Mouse (Mus musculus): ENCODE data around the gene 1700025G04Rik. TPM values are rescaled to one million over a fixed set of nuclear protein-coding genes. Genes with fewer than 3 reads are reported as not detected.
A peak's percentile ranks its signal among the peaks of the same experiment; 100 is the strongest.

The 1700025G04Rik gene
- total and polyA plus RNA-seq, 2 experiments = 0.39 to 1.1 TPM

DNA sequence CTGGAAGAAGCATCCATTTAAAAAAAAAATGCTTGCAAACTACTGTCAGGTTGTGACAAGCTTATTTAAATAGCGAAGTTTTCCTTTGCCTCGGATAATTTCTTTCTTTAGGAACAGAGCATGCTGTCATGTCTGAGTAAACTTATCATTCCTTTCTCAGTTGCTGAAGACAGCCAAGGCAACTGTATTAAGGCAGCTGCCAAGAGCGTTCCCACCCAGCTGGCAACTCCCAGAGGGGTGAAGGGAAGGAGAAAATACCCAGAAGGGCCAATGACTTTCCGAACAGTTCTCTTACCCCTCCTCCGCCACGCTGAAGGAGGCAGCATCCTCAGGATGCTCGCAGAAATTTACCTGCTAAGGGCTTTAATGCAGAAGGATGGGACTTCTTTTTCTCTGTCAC, 164.2 kb downstream of the 1700025G04Rik start:
- WGBS = 78% methylated on average over 7 of the region's 7 CpGs
- no peaks in the 10 kb centered on the region for H3K27me3 ChIP-seq (ENCODE audit: control insufficient read depth, insufficient read depth, low read length)
- H3K79me2 ChIP-seq (ENCODE audit: control insufficient read depth, insufficient read depth, low read length) = no peaks in the 10 kb centered on the region
- H3K4me1 ChIP-seq (ENCODE audit: control insufficient read depth, insufficient read depth, low read length) = no peaks in the 10 kb centered on the region
- H3K36me3 ChIP-seq (ENCODE audit: control insufficient read depth, insufficient read depth, low read length) = no peaks in the 10 kb centered on the region
- peak; percentile 5 for DNase-seq (ENCODE audit: extremely low read depth, low read depth, low spot score)
- H3K27ac ChIP-seq (replicated peaks; ENCODE audit: insufficient read depth, low read depth, low read length) = no peak overlapping the region
- no peak overlapping the region for H3K9ac ChIP-seq (ENCODE audit: low read depth, low read length)
- TF ChIP-seq POLR2A (IDR thresholded peaks at IDR 0.05; ENCODE audit: extremely low read depth, insufficient read depth, low read length) = no peak
- TF ChIP-seq CTCF (IDR thresholded peaks at IDR 0.05; ENCODE audit: low read depth, low read length) = no peak
- H3K4me3 ChIP-seq (ENCODE audit: insufficient read depth, low read depth, low read length) = no peak overlapping the region

GRCm38 (mm10) chr1:151918806-151919357, 171.0 kb downstream of the 1700025G04Rik start:
- 82% methylated on average over 9 of the region's 9 CpGs for WGBS
- no peak for TF ChIP-seq CTCF (IDR thresholded peaks at IDR 0.05; ENCODE audit: low read depth, low read length)
- no peak for TF ChIP-seq POLR2A (IDR thresholded peaks at IDR 0.05; ENCODE audit: extremely low read depth, insufficient read depth, low read length)
- Histone ChIP-seq H3K79me2 (ENCODE audit: control insufficient read depth, insufficient read depth, low read length) (no peaks in the 10 kb centered on the region), H3K36me3 (ENCODE audit: control insufficient read depth, insufficient read depth, low read length) (no peaks in the 10 kb centered on the region), H3K4me3 (ENCODE audit: insufficient read depth, low read depth, low read length) (no peak overlapping the region), H3K27me3 (ENCODE audit: control insufficient read depth, insufficient read depth, low read length) (no peaks in the 10 kb centered on the region), H3K27ac (replicated peaks; ENCODE audit: insufficient read depth, low read depth, low read length) (no peak overlapping the region), H3K9ac (ENCODE audit: low read depth, low read length) (no peak overlapping the region), H3K4me1 (ENCODE audit: control insufficient read depth, insufficient read depth, low read length) (no peaks in the 10 kb centered on the region)
- no peak for DNase-seq (ENCODE audit: extremely low read depth, low read depth, low spot score)

DNA sequence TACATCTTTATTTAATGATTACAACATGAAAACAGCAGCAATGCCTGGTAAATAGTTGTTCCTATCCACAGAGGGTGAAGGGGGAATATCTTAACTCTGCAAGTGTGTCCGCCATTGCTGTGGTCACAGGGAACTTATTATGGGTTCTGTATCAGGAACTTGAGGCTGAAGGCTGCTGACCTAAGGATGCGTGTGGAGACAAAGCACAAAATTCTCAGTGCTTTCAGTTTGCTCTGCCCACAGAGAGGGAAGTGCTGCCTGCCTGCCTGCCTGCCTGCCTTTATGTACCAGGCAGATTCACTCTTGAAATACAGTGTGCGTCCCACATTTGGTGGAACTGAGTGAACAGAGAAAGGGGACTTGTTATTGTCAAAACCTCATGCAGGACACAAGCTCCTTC, 172.2 kb downstream of the 1700025G04Rik start:
- H3K27me3 ChIP-seq (ENCODE audit: control insufficient read depth, insufficient read depth, low read length) = no peaks in the 10 kb centered on the region
- 89% methylated on average over 3 of the region's 3 CpGs for WGBS
- no peak for TF ChIP-seq POLR2A (IDR thresholded peaks at IDR 0.05; ENCODE audit: extremely low read depth, insufficient read depth, low read length)
- TF ChIP-seq CTCF (IDR thresholded peaks at IDR 0.05; ENCODE audit: low read depth, low read length) = no peak
- H3K4me3 ChIP-seq (ENCODE audit: insufficient read depth, low read depth, low read length) = no peak overlapping the region
- no peaks in the 10 kb centered on the region for H3K36me3 ChIP-seq (ENCODE audit: control insufficient read depth, insufficient read depth, low read length)
- H3K9ac ChIP-seq (ENCODE audit: low read depth, low read length) = no peak overlapping the region
- DNase-seq (ENCODE audit: extremely low read depth, low read depth, low spot score) = peak; percentile 10
- H3K27ac ChIP-seq (replicated peaks; ENCODE audit: insufficient read depth, low read depth, low read length) = no peak overlapping the region
- no peaks in the 10 kb centered on the region for H3K79me2 ChIP-seq (ENCODE audit: control insufficient read depth, insufficient read depth, low read length)
- H3K4me1 ChIP-seq (ENCODE audit: control insufficient read depth, insufficient read depth, low read length) = no peaks in the 10 kb centered on the region

DNA sequence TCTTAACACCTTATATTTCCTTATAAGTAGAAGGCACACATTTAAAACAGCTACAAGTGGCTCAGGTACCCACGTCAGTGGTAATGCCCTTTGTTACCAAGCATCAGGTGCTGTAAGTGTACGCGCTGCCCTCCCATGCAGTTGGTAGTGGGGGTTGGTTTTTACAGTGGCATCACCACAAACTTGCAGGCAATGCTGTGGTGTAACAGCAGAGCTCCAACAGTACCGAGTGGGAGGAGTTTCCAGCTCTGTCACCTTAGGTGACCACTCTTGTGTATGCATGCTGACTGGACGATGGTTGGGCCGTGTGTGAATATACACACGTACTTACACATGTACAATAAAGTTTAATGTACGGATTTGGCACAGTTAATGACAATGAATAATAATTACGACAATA, 175.4 kb downstream of the 1700025G04Rik start:
- no peak overlapping the region for H3K9ac ChIP-seq (ENCODE audit: low read depth, low read length)
- WGBS = 92% methylated on average over 9 of the region's 9 CpGs

GRCm38 (mm10) chr1:151907014-151907413, 182.9 kb downstream of the 1700025G04Rik start:
- H3K79me2 ChIP-seq (ENCODE audit: control insufficient read depth, insufficient read depth, low read length) = no peaks in the 10 kb centered on the region
- H3K27ac ChIP-seq (replicated peaks; ENCODE audit: insufficient read depth, low read depth, low read length) = no peak overlapping the region
- H3K9ac ChIP-seq (ENCODE audit: low read depth, low read length) = no peak overlapping the region
- 83% methylated on average over 4 of the region's 4 CpGs for WGBS
- H3K4me3 ChIP-seq (ENCODE audit: insufficient read depth, low read depth, low read length) = no peak overlapping the region
- H3K36me3 ChIP-seq (ENCODE audit: control insufficient read depth, insufficient read depth, low read length) = no peaks in the 10 kb centered on the region
- no peaks in the 10 kb centered on the region for H3K27me3 ChIP-seq (ENCODE audit: control insufficient read depth, insufficient read depth, low read length)
- no peak for TF ChIP-seq POLR2A (IDR thresholded peaks at IDR 0.05; ENCODE audit: extremely low read depth, insufficient read depth, low read length)
- TF ChIP-seq CTCF (IDR thresholded peaks at IDR 0.05; ENCODE audit: low read depth, low read length) = no peak
- no peaks in the 10 kb centered on the region for H3K4me1 ChIP-seq (ENCODE audit: control insufficient read depth, insufficient read depth, low read length)
- DNase-seq (ENCODE audit: extremely low read depth, low read depth, low spot score) = no peak

More for the DNA sequence above, 175.4 kb downstream of the 1700025G04Rik start:
- no peak for DNase-seq (ENCODE audit: extremely low read depth, low read depth, low spot score)
- Histone ChIP-seq H3K36me3 (ENCODE audit: control insufficient read depth, insufficient read depth, low read length) (no peaks in the 10 kb centered on the region), H3K27ac (replicated peaks; ENCODE audit: insufficient read depth, low read depth, low read length) (no peak overlapping the region), H3K4me3 (ENCODE audit: insufficient read depth, low read depth, low read length) (no peak overlapping the region), H3K4me1 (ENCODE audit: control insufficient read depth, insufficient read depth, low read length) (no peaks in the 10 kb centered on the region), H3K79me2 (ENCODE audit: control insufficient read depth, insufficient read depth, low read length) (no peaks in the 10 kb centered on the region), H3K27me3 (ENCODE audit: control insufficient read depth, insufficient read depth, low read length) (no peaks in the 10 kb centered on the region)
- TF ChIP-seq CTCF (IDR thresholded peaks at IDR 0.05; ENCODE audit: low read depth, low read length) (no peak), POLR2A (IDR thresholded peaks at IDR 0.05; ENCODE audit: extremely low read depth, insufficient read depth, low read length) (no peak)

- H3K27me3 ChIP-seq (ENCODE audit: control insufficient read depth, insufficient read depth, low read length) = no peaks in the 10 kb centered on the region
These were observed 189.1 kb downstream of the 1700025G04Rik start for GRCm38 (mm10) chr1:151900706-151901360.

More at GRCm38 (mm10) chr1:151900706-151901360, 189.1 kb downstream of the 1700025G04Rik start:
- H3K4me3 ChIP-seq (ENCODE audit: insufficient read depth, low read depth, low read length) = no peak overlapping the region
- no peaks in the 10 kb centered on the region for H3K4me1 ChIP-seq (ENCODE audit: control insufficient read depth, insufficient read depth, low read length)
- no peak overlapping the region for H3K27ac ChIP-seq (replicated peaks; ENCODE audit: insufficient read depth, low read depth, low read length)
- no peak overlapping the region for H3K9ac ChIP-seq (ENCODE audit: low read depth, low read length)
- WGBS = 86% methylated on average over 12 of the region's 12 CpGs
- no peak for DNase-seq (ENCODE audit: extremely low read depth, low read depth, low spot score)
- H3K79me2 ChIP-seq (ENCODE audit: control insufficient read depth, insufficient read depth, low read length) = no peaks in the 10 kb centered on the region
- H3K36me3 ChIP-seq (ENCODE audit: control insufficient read depth, insufficient read depth, low read length) = no peaks in the 10 kb centered on the region
- TF ChIP-seq CTCF (IDR thresholded peaks at IDR 0.05; ENCODE audit: low read depth, low read length) = no peak
- TF ChIP-seq POLR2A (IDR thresholded peaks at IDR 0.05; ENCODE audit: extremely low read depth, insufficient read depth, low read length) = no peak

Measured in liver, adult 2 months (tissue).